Mouse (Mus musculus) forebrain, embryonic 13.5 days (tissue): ENCODE results near the gene Otulin. TPM values are rescaled to one million over a fixed set of nuclear protein-coding genes. Genes with fewer than 3 reads are reported as not detected.

Experiments
- ATAC-seq: fragments of 200-750 bp; cut with Nextera tagmentation; 2 replicates; pipeline ENCODE4 v1.8.0; 2017
- H3K27ac ChIP-seq: fragments of 300-500 bp; sonication (generic); 2 replicates; pipeline ENCODE4 v1.5.1; 2015; ENCODE audit warnings: inconsistent platforms, mild to moderate bottlenecking, moderate library complexity
- H3K27me3 ChIP-seq: fragments of 300-500 bp; sonication (generic); 2 replicates; pipeline ENCODE4 v1.6.1; 2015; ENCODE audit warnings: mild to moderate bottlenecking, inconsistent platforms
- H3K36me3 ChIP-seq: fragments of 300-500 bp; sonication (generic); 2 replicates; pipeline ENCODE4 v1.6.1; 2015; ENCODE audit warnings: mild to moderate bottlenecking, inconsistent platforms; ENCODE audit not compliant: poor library complexity, severe bottlenecking
- H3K4me1 ChIP-seq: fragments of 300-500 bp; sonication (generic); 2 replicates; pipeline ENCODE4 v1.6.1; 2015; ENCODE audit warnings: inconsistent platforms
- H3K4me2 ChIP-seq: fragments of 300-500 bp; sonication (generic); 2 replicates; pipeline ENCODE4 v1.6.1; 2015; ENCODE audit warnings: inconsistent platforms, mild to moderate bottlenecking, moderate library complexity
- H3K4me3 ChIP-seq: fragments of 300-500 bp; sonication (generic); 2 replicates; pipeline ENCODE4 v1.5.1; 2015; ENCODE audit warnings: mild to moderate bottlenecking, inconsistent platforms
- H3K9ac ChIP-seq: fragments of 300-500 bp; sonication (generic); 2 replicates; pipeline ENCODE4 v1.6.1; 2015; ENCODE audit warnings: mild to moderate bottlenecking, inconsistent platforms
- H3K9me3 ChIP-seq: fragments of 300-500 bp; sonication (generic); replicated peaks from 2 replicates; pipeline ENCODE4 v1.6.1; 2016; ENCODE audit warnings: inconsistent platforms
- WGBS: fragments of 180-500 bp; shearing (Covaris S2); methylation state at CpG from one replicate; pipeline ENCODE4 v1.1.7; 2015; 5-methylcytosine and 5-hydroxymethylcytosine counted together
- polyA plus RNA-seq: library from polyadenylated mRNA; unstranded; fragments of >200 nt; fragmentation: Nextera tagmentation; extraction: Ambion mirVana; gene quantifications from 2 replicates; pipeline ENCODE4 v1.2.1, GENCODE M21; 2015

Otulin gene
- polyA plus RNA-seq, 1 experiment from 2014 or later = 29.2 TPM

GRCm38 (mm10) chr15:27535681-27536080, 94.8 kb downstream of the Otulin start:
- 0 out of 2 replicates have a peak, but pooled peaks cover 3% of the 10 kb centered on the region for H3K4me1 ChIP-seq
- no peak overlapping the region for H3K27ac ChIP-seq
- H3K4me2 ChIP-seq = no peak overlapping the region
- no peaks in the 10 kb centered on the region for H3K36me3 ChIP-seq
- no peak overlapping the region for H3K4me3 ChIP-seq
- ATAC-seq = no peak
- WGBS = 86% methylated on average over 4 of the region's 4 CpGs
- no peaks in the 10 kb centered on the region for H3K9me3 ChIP-seq
- H3K9ac ChIP-seq = no peak overlapping the region
- H3K27me3 ChIP-seq = no peaks in the 10 kb centered on the region

DNA sequence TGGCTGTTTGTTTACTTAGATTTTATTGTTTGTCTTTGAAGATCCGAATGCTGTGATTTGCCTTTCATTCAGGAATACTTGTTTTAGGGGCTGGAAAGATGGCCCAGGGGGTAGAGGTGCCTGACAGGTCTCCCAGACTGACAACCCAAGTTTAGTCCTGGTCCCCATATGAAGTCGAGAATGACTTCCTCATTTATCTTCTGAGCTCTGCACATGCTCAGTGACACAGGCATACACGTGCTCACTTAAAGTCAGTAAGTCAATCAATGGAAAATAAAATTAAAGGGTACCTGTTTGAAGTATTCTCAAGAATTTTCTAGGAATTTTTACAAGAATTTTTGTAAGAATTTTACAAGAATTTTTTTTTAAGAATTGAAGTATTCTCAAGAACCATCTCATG, 97.5 kb downstream of the Otulin start:
- H3K4me3 ChIP-seq = no peak overlapping the region
- no peaks in the 10 kb centered on the region for H3K36me3 ChIP-seq
- H3K9me3 ChIP-seq = no peaks in the 10 kb centered on the region
- no peak overlapping the region for H3K9ac ChIP-seq
- no peak for ATAC-seq
- 84% methylated on average over 3 of the region's 3 CpGs for WGBS
- H3K27ac ChIP-seq = no peak overlapping the region
- no peaks in the 10 kb centered on the region for H3K27me3 ChIP-seq
- 0 out of 2 replicates have a peak, but pooled peaks cover 3% of the 10 kb centered on the region for H3K4me1 ChIP-seq
- H3K4me2 ChIP-seq = no peak overlapping the region

DNA sequence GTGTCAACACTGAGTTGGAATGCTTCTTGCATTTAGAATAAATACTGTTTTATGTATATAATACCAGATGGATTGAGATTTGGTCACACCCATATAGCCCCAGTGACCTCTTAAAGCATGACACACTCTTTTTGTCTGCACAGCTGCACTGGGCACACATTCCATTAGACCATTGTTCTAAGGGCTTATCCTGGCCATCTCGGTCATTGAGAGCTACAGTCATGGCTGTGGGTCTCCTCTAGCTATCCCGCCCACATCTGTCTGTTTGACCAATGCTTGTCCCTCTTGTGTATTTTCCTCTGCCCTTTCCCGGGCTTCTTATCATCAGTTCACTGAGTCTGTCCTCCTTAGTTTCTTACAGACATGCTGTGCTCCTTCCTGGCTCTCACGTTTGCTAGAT, 100.5 kb downstream of the Otulin start:
- H3K27ac ChIP-seq = no peak overlapping the region
- no peaks in the 10 kb centered on the region for H3K27me3 ChIP-seq
- no peak overlapping the region for H3K4me3 ChIP-seq
- no peak for ATAC-seq
- WGBS = 55% methylated on average over 4 of the region's 4 CpGs
- H3K9me3 ChIP-seq = no peaks in the 10 kb centered on the region
- no peak overlapping the region for H3K9ac ChIP-seq
- H3K4me1 ChIP-seq = no peaks in the 10 kb centered on the region
- H3K36me3 ChIP-seq = no peaks in the 10 kb centered on the region
- no peak overlapping the region for H3K4me2 ChIP-seq

- H3K27me3 ChIP-seq = no peaks in the 10 kb centered on the region
- no peaks in the 10 kb centered on the region for H3K4me1 ChIP-seq
- H3K36me3 ChIP-seq = no peaks in the 10 kb centered on the region
- no peaks in the 10 kb centered on the region for H3K9me3 ChIP-seq
- no peak overlapping the region for H3K9ac ChIP-seq
- 88% methylated on average over 4 of the region's 4 CpGs for whole genome bisulfite sequencing
- no peak overlapping the region for H3K4me3 ChIP-seq
- H3K27ac ChIP-seq = no peak overlapping the region
- ATAC-seq = no peak
- no peak overlapping the region for H3K4me2 ChIP-seq
These were observed 101.6 kb downstream of the Otulin start for GRCm38 (mm10) chr15:27528896-27529295.

- Histone ChIP-seq H3K4me2 (no peak overlapping the region), H3K9ac (no peak overlapping the region), H3K4me3 (no peak overlapping the region), H3K4me1 (no peaks in the 10 kb centered on the region), H3K27ac (no peak overlapping the region), H3K36me3 (no peaks in the 10 kb centered on the region), H3K27me3 (no peaks in the 10 kb centered on the region), H3K9me3 (no peaks in the 10 kb centered on the region)
- 87% methylated on average over 12 of the region's 12 CpGs for WGBS
- no peak for ATAC-seq
These were observed 105.1 kb downstream of the Otulin start for GRCm38 (mm10) chr15:27525233-27526005.

- Histone ChIP-seq H3K4me3 (no peak overlapping the region), H3K27ac (no peak overlapping the region), H3K4me1 (peaks cover 5% of the 10 kb centered on the region), H3K9ac (no peak overlapping the region), H3K27me3 (no peaks in the 10 kb centered on the region), H3K9me3 (no peaks in the 10 kb centered on the region), H3K4me2 (no peak overlapping the region), H3K36me3 (no peaks in the 10 kb centered on the region)
- 94% methylated on average over 7 of the region's 7 CpGs for WGBS
- no peak for ATAC-seq
These were observed 110.6 kb downstream of the Otulin start for GRCm38 (mm10) chr15:27519857-27520256.

- H3K9me3 ChIP-seq = no peaks in the 10 kb centered on the region
- H3K4me3 ChIP-seq = no peak overlapping the region
- 86% methylated on average over 8 of the region's 8 CpGs for WGBS
- H3K27ac ChIP-seq = no peak overlapping the region
- H3K9ac ChIP-seq = no peak overlapping the region
- H3K4me1 ChIP-seq = peaks cover 7% of the 10 kb centered on the region
- H3K27me3 ChIP-seq = no peaks in the 10 kb centered on the region
- no peak overlapping the region for H3K4me2 ChIP-seq
- no peak for ATAC-seq
- no peaks in the 10 kb centered on the region for H3K36me3 ChIP-seq
These were observed 112.5 kb downstream of the Otulin start for GRCm38 (mm10) chr15:27518026-27518425.

DNA sequence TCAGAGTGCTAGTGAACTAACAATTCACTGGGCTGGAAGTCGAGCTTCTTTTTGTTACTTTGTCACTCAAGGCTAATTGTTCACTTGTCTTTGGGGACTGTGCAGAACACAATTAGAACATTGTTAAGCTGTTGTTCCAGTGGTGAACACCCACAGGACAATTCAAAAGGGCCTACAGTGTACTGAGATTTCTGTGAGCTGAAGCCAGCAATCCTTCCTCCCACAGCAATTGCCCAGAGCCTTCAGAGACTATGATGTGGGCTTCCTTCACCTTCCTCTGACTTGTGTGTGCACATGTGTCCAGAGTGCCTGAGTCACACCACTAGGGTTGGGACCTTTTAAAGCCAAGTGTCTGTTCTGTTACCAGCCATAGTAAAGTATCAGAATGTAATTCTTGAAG, 113.6 kb downstream of the Otulin start:
- Histone ChIP-seq H3K27me3 (no peaks in the 10 kb centered on the region), H3K36me3 (no peaks in the 10 kb centered on the region), H3K4me3 (no peak overlapping the region), H3K27ac (no peak overlapping the region), H3K4me2 (no peak overlapping the region), H3K4me1 (peaks cover 7% of the 10 kb centered on the region), H3K9me3 (no peaks in the 10 kb centered on the region), H3K9ac (no peak overlapping the region)
- ATAC-seq = no peak
- 21% methylated on average over 1 of the region's 1 CpGs for WGBS

DNA sequence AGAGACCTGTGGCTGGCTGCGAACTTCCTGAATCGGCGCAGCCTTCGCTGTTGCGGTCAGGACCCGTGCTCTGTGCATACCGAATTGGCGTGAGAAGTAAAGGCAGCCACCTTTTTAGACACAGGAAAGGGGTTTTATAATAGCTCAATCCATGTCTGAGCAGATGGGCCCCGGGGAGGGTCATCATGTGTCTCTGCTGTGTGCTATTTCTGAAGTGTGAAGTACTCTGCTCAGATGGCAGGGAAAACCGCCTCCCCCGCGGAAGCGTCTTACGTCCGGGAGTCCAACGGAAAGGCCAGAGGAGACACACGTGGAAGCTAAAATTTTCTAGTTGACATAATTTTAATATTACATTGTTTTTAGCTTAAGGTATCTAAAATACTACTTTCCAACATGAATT, 121.5 kb downstream of the Otulin start:
- Histone ChIP-seq H3K9me3 (no peaks in the 10 kb centered on the region), H3K27me3 (no peaks in the 10 kb centered on the region), H3K4me2 (no peak overlapping the region), H3K9ac (no peak overlapping the region), H3K27ac (no peak overlapping the region), H3K4me3 (no peak overlapping the region), H3K36me3 (no peaks in the 10 kb centered on the region), H3K4me1 (0 out of 2 replicates have a peak, but pooled peaks cover 2% of the 10 kb centered on the region)
- 95% methylated on average over 17 of the region's 17 CpGs for WGBS
- no peak for ATAC-seq

DNA sequence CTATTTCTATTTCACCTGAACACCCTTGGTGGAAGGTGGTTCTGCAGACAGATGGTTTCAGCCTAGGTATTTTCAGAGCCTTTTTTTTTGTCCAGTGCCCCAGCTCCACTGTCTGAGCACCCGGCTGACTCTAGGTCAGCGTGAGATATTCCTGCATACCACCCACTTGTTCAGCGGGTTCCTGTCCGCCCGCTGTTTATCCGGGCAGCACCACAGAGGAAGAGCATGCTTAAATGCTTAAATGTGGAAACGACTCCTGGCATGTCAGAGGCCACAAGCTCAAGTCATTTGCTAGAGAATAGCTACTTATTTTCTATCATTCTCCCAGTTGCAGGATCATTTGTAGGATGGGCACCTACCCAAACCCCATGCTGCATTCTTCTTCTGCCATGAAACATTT, 122.3 kb downstream of the Otulin start:
- ATAC-seq = no peak
- H3K27ac ChIP-seq = no peak overlapping the region
- no peaks in the 10 kb centered on the region for H3K9me3 ChIP-seq
- no peak overlapping the region for H3K4me2 ChIP-seq
- H3K36me3 ChIP-seq = no peaks in the 10 kb centered on the region
- no peak overlapping the region for H3K9ac ChIP-seq
- no peaks in the 10 kb centered on the region for H3K4me1 ChIP-seq
- no peak overlapping the region for H3K4me3 ChIP-seq
- 92% methylated on average over 7 of the region's 7 CpGs for WGBS
- no peaks in the 10 kb centered on the region for H3K27me3 ChIP-seq

- H3K36me3 ChIP-seq = no peaks in the 10 kb centered on the region
- no peak overlapping the region for H3K9ac ChIP-seq
- peaks cover 6% of the 10 kb centered on the region for H3K4me1 ChIP-seq
- whole genome bisulfite sequencing = 94% methylated on average over 15 of the region's 15 CpGs
- H3K27ac ChIP-seq = no peak overlapping the region
- no peak overlapping the region for H3K4me2 ChIP-seq
- H3K9me3 ChIP-seq = no peaks in the 10 kb centered on the region
- ATAC-seq = no peak
- H3K4me3 ChIP-seq = no peak overlapping the region
- no peaks in the 10 kb centered on the region for H3K27me3 ChIP-seq
These were observed 123.4 kb downstream of the Otulin start for GRCm38 (mm10) chr15:27506893-27507596.

- Histone ChIP-seq H3K27ac (no peak overlapping the region), H3K9me3 (no peaks in the 10 kb centered on the region), H3K36me3 (no peaks in the 10 kb centered on the region), H3K9ac (no peak overlapping the region), H3K27me3 (no peaks in the 10 kb centered on the region), H3K4me2 (no peak overlapping the region), H3K4me1 (peaks cover 6% of the 10 kb centered on the region), H3K4me3 (no peak overlapping the region)
- WGBS = 70% methylated on average over 5 of the region's 5 CpGs
- no peak for ATAC-seq
These were observed 124.2 kb downstream of the Otulin start for GRCm38 (mm10) chr15:27506127-27506886.
